Mouse (Mus musculus): Measurements from ENCODE around the gene Pld1. TPM values are rescaled to one million over a fixed set of nuclear protein-coding genes. Genes with fewer than 3 reads are reported as not detected.
A peak's percentile ranks its signal among the peaks of the same experiment; 100 is the strongest.

Gene Pld1
- total RNA-seq (2014; fragmentation: Nextera tagmentation) (0.76 and 1.4 TPM in 2 replicates), total RNA-seq (2017) (0.99 and 1.2 TPM in 2 replicates)

GRCm38 (mm10) chr3:27938381-27939323, at the start of gene Pld1:
Pld1 (plus strand) TSS chr3:27938695.
- ATAC-seq (replicated peaks; ENCODE audit: low FRiP score, low TSS enrichment, poor library complexity, severe bottlenecking), result peak; percentile 84

GRCm38 (mm10) chr3:27896318-27896892, 42.1 kb upstream of the Pld1 start, which contains the start of gene Tmem212:
Tmem212 (minus strand) TSS chr3:27896368.
- no peak for ATAC-seq (replicated peaks; ENCODE audit: low FRiP score, low TSS enrichment, poor library complexity, severe bottlenecking)

- peak; percentile 83 for ATAC-seq (replicated peaks; ENCODE audit: low FRiP score, low TSS enrichment, poor library complexity, severe bottlenecking)
Measured at GRCm38 (mm10) chr3:27898178-27898577, 40.3 kb upstream of the Pld1 start.

GRCm38 (mm10) chr3:27899012-27899726, 39.3 kb upstream of the Pld1 start:
- ATAC-seq (replicated peaks; ENCODE audit: low FRiP score, low TSS enrichment, poor library complexity, severe bottlenecking), result no peak

- ATAC-seq (replicated peaks; ENCODE audit: low FRiP score, low TSS enrichment, poor library complexity, severe bottlenecking), result no peak
Measured at GRCm38 (mm10) chr3:27901846-27902245, 36.6 kb upstream of the Pld1 start.

- ATAC-seq (replicated peaks; ENCODE audit: low FRiP score, low TSS enrichment, poor library complexity, severe bottlenecking), result peak; percentile 74
Measured at GRCm38 (mm10) chr3:27904659-27905330, 33.7 kb upstream of the Pld1 start.

GRCm38 (mm10) chr3:27906647-27907209, 31.8 kb upstream of the Pld1 start:
- no peak for ATAC-seq (replicated peaks; ENCODE audit: low FRiP score, low TSS enrichment, poor library complexity, severe bottlenecking)

- ATAC-seq (replicated peaks; ENCODE audit: low FRiP score, low TSS enrichment, poor library complexity, severe bottlenecking), result no peak
Measured at GRCm38 (mm10) chr3:27907301-27907700, 31.2 kb upstream of the Pld1 start.

GRCm38 (mm10) chr3:27908316-27908715, 30.2 kb upstream of the Pld1 start:
- no peak for ATAC-seq (replicated peaks; ENCODE audit: low FRiP score, low TSS enrichment, poor library complexity, severe bottlenecking)

GRCm38 (mm10) chr3:27909016-27909415, 29.5 kb upstream of the Pld1 start:
- ATAC-seq (replicated peaks; ENCODE audit: low FRiP score, low TSS enrichment, poor library complexity, severe bottlenecking), result no peak

GRCm38 (mm10) chr3:27918656-27919436, 19.6 kb upstream of the Pld1 start:
- ATAC-seq (replicated peaks; ENCODE audit: low FRiP score, low TSS enrichment, poor library complexity, severe bottlenecking), result no peak

GRCm38 (mm10) chr3:27921268-27922020, 17.1 kb upstream of the Pld1 start:
- ATAC-seq (replicated peaks; ENCODE audit: low FRiP score, low TSS enrichment, poor library complexity, severe bottlenecking), result no peak

- ATAC-seq (replicated peaks; ENCODE audit: low FRiP score, low TSS enrichment, poor library complexity, severe bottlenecking), result no peak
Measured at GRCm38 (mm10) chr3:27924037-27924436, 14.5 kb upstream of the Pld1 start.

- no peak for ATAC-seq (replicated peaks; ENCODE audit: low FRiP score, low TSS enrichment, poor library complexity, severe bottlenecking)
Measured at GRCm38 (mm10) chr3:27929219-27929618, 9.3 kb upstream of the Pld1 start.

- ATAC-seq (replicated peaks; ENCODE audit: low FRiP score, low TSS enrichment, poor library complexity, severe bottlenecking), result no peak
Measured at GRCm38 (mm10) chr3:27932391-27932790, 6.1 kb upstream of the Pld1 start.

- ATAC-seq (replicated peaks; ENCODE audit: low FRiP score, low TSS enrichment, poor library complexity, severe bottlenecking), result no peak
Measured at GRCm38 (mm10) chr3:27935644-27936043, 2.9 kb upstream of the Pld1 start.

- ATAC-seq (replicated peaks; ENCODE audit: low FRiP score, low TSS enrichment, poor library complexity, severe bottlenecking), result no peak
Measured at GRCm38 (mm10) chr3:27936731-27937130, 1.8 kb upstream of the Pld1 start.
